Mouse (Mus musculus) heart, embryonic 14.5 days (tissue): ENCODE data around the gene Pkn3. TPM values are rescaled to one million over a fixed set of nuclear protein-coding genes. Genes with fewer than 3 reads are reported as not detected.
A peak's percentile ranks its signal among the peaks of the same experiment; 100 is the strongest.
"Not testable (repeated sequence)": the region's sequence is repeated elsewhere in the genome, so short reads cannot be mapped to it uniquely, and the experiment has no call there.

Experiments
- ATAC-seq: fragments of 200-750 bp; cut with Nextera tagmentation; 2 replicates; pipeline ENCODE4 v1.8.0; 2017; ENCODE audit warnings: low read depth, moderate TSS enrichment; ENCODE audit not compliant: insufficient number of reproducible peaks, insufficient read depth, low FRiP score
- H3K27ac ChIP-seq, 2 experiments: fragments of 200-500 bp in 1 of 2; fragments of 300-500 bp in 1 of 2; sonication (generic) in 1 of 2; replicated peaks in 1 of 2; 2 replicates each; pipeline ENCODE4 v1.5.1; 2012 to 2014; ENCODE audit warnings: low read depth in 2 of 2, low read length in 2 of 2, control low read depth in 1 of 2, mild to moderate bottlenecking in 1 of 2, mixed read lengths in 1 of 2; ENCODE audit not compliant: control insufficient read depth in 1 of 2, insufficient read depth in 1 of 2
- H3K27me3 ChIP-seq: fragments of 300-500 bp; sonication (generic); 2 replicates; pipeline ENCODE4 v1.6.1; 2014; ENCODE audit warnings: mild to moderate bottlenecking, low read length, control low read depth; ENCODE audit not compliant: control insufficient read depth, insufficient read depth
- H3K36me3 ChIP-seq: fragments of 300-500 bp; sonication (generic); 2 replicates; pipeline ENCODE4 v1.6.1; 2014; ENCODE audit warnings: mild to moderate bottlenecking, control low read depth, low read length, mixed read lengths; ENCODE audit not compliant: control insufficient read depth, insufficient read depth
- H3K4me1 ChIP-seq, 2 experiments: fragments of 200-500 bp in 1 of 2; fragments of 300-500 bp in 1 of 2; sonication (generic) in 1 of 2; 2 replicates each; pipeline ENCODE4 v1.6.1; 2012 to 2014; ENCODE audit warnings: low read length in 2 of 2, control low read depth in 1 of 2, mixed read lengths in 1 of 2; ENCODE audit not compliant: control insufficient read depth in 2 of 2, insufficient read depth in 2 of 2
- H3K4me2 ChIP-seq: fragments of 300-500 bp; sonication (generic); 2 replicates; pipeline ENCODE4 v1.6.1; 2014; ENCODE audit warnings: mild to moderate bottlenecking, low read length
- H3K4me3 ChIP-seq, 2 experiments: fragments of 200-500 bp in 1 of 2; fragments of 300-500 bp in 1 of 2; sonication (generic) in 1 of 2; 2 replicates each; pipeline ENCODE4 v1.5.1; 2012 to 2014; ENCODE audit warnings: low read length in 2 of 2, mild to moderate bottlenecking in 2 of 2, control low read depth in 1 of 2, low read depth in 1 of 2, moderate library complexity in 1 of 2; ENCODE audit not compliant: control insufficient read depth in 1 of 2, insufficient read depth in 1 of 2
- H3K9ac ChIP-seq: fragments of 300-500 bp; sonication (generic); 2 replicates; pipeline ENCODE4 v1.6.1; 2014; ENCODE audit warnings: mild to moderate bottlenecking, low read length
- H3K9me3 ChIP-seq: fragments of 300-500 bp; sonication (generic); 2 replicates; pipeline ENCODE4 v1.6.1; 2016; ENCODE audit warnings: low read length, control low read depth; ENCODE audit not compliant: control insufficient read depth
- WGBS: fragments of 180-500 bp; shearing (Covaris S2); extraction: QIAGEN DNeasy Blood & Tissue Kit; methylation state at CpG from one replicate; pipeline ENCODE4 v1.1.7; 2014; 5-methylcytosine and 5-hydroxymethylcytosine counted together
- polyA plus RNA-seq: library from polyadenylated mRNA; unstranded; fragments of >200 nt; fragmentation: Nextera tagmentation; extraction: Ambion mirVana; gene quantifications from 2 replicates; pipeline ENCODE4 v1.2.1, GENCODE M21; 2014

Gene Pkn3
- polyA plus RNA-seq, 1 experiment from 2014 or later: 10.0 TPM

GRCm38 (mm10) chr2:30123729-30124471 lies 46.4 kb downstream of the Pkn3 start:
- Histone ChIP-seq H3K27ac (peak overlapping the region; percentile 9 to 89; a peak in 3 of 4 replicates), H3K4me1 (peaks cover 6 to 12% of the 10 kb centered on the region in 2 experiments; a peak in 3 of 4 replicates), H3K4me2 (peak overlapping the region; percentile 90), H3K9ac (peak overlapping the region; percentile 94), H3K9me3 (no peaks in the 10 kb centered on the region), H3K4me3 (peak overlapping the region; percentile 77 to 86), H3K36me3 (no peaks in the 10 kb centered on the region; the same call in 1 of the 2 replicates), H3K27me3 (no peaks in the 10 kb centered on the region)
- WGBS: 2% methylated on average over 44 of the region's 44 CpGs
- ATAC-seq: peak; percentile 60; the same call in 1 of the 2 replicates

DNA sequence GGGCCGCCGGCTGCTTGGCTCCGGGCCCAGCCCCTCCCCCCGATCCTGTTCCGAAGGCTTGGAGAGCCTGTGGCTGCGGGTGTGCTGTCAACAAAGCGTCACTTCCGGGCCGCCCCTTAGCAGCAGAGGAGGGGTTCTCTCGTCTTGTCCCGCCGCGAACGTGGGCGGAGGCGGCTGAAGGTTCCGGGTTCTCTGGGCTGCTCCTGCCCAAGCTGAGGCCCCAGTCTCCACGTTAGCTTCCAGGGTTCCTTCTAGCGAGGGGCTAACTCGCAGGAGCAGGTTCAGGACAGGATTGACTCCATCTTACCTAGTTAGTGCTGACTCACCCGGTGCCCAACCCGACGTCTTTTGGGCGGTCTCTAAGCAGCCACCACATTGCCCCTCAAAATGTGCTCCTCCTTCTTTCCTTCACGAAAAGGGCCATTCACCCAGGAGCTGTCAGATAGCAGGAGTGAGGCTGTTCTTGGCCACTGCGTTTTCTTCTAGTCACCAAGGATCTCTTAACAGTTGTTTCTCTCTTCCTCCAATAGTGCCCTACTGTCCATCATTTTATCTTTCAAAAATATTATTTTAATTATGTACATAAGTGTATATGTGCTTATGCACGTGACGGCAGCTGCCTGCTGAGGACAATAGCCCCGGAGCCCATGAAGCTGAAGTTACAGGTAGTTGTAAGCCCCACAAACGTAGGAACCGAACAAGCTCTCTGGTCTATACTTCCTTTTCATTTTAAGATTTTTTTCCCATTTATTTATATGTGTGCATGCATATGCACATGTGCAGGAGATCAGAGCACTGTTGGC lies 47.2 kb downstream of the Pkn3 start, which contains the start of gene Zer1:
Gene Zer1 (minus strand): TSS at position 114 of the 803 bp plus-strand sequence.
- Histone ChIP-seq H3K4me2 (peak within 1 kb of the TSS; percentile 90), H3K9ac (peak within 1 kb of the TSS; percentile 94), H3K4me1 (peaks cover 6 to 12% of the 10 kb centered on the region in 2 experiments; a peak in 3 of 4 replicates), H3K27ac (peak within 1 kb of the TSS; percentile 88 to 89), H3K9me3 (no peaks in the 10 kb centered on the region), H3K36me3 (no peaks in the 10 kb centered on the region; the same call in 1 of the 2 replicates), H3K27me3 (no peaks in the 10 kb centered on the region), H3K4me3 (peak within 1 kb of the TSS; percentile 77 to 86)
- ATAC-seq: peak; percentile 94
- WGBS: 10% methylated on average over 31 of the region's 31 CpGs

DNA sequence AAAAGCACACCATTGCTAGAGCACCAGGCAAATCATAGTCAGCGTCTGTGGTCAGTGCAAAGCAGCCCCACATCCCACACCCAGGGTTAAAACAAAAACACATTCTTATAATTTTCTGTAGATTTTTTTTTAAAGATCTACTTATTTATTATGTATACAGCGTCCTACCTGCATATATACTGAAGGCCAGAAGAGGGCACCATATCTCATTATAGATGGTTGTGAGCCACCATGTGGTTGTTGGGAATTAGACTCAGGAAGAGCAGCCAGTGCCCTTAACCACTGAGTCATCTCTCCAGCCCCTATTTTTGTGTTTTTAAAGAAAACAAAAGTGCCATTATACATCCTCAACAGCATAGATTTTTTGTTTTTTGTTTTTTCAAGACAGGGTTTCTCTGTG lies 51.3 kb downstream of the Pkn3 start:
- peaks cover 9 to 14% of the 10 kb centered on the region in 2 experiments for H3K4me1 ChIP-seq
- WGBS: 25% methylated on average over 2 of the region's 2 CpGs
- ATAC-seq: no peak
- H3K36me3 ChIP-seq: no peaks in the 10 kb centered on the region
- H3K9me3 ChIP-seq: no peaks in the 10 kb centered on the region
- H3K9ac ChIP-seq: no peak overlapping the region
- H3K4me3 ChIP-seq: no peak overlapping the region
- H3K27ac ChIP-seq: no peak overlapping the region
- no peaks in the 10 kb centered on the region for H3K27me3 ChIP-seq
- no peak overlapping the region for H3K4me2 ChIP-seq

GRCm38 (mm10) chr2:30130156-30130555 lies 52.7 kb downstream of the Pkn3 start:
- H3K9me3 ChIP-seq: no peaks in the 10 kb centered on the region
- no peak overlapping the region for H3K4me2 ChIP-seq
- WGBS: 86% methylated on average over 4 of the region's 4 CpGs
- H3K27me3 ChIP-seq: no peaks in the 10 kb centered on the region
- no peak overlapping the region for H3K9ac ChIP-seq
- no peak overlapping the region for H3K27ac ChIP-seq
- H3K4me1 ChIP-seq: peaks cover 6 to 19% of the 10 kb centered on the region in 2 experiments
- H3K4me3 ChIP-seq: no peak overlapping the region
- ATAC-seq: no peak
- H3K36me3 ChIP-seq: peaks cover 2% of the 10 kb centered on the region; the same call in 1 of the 2 replicates

DNA sequence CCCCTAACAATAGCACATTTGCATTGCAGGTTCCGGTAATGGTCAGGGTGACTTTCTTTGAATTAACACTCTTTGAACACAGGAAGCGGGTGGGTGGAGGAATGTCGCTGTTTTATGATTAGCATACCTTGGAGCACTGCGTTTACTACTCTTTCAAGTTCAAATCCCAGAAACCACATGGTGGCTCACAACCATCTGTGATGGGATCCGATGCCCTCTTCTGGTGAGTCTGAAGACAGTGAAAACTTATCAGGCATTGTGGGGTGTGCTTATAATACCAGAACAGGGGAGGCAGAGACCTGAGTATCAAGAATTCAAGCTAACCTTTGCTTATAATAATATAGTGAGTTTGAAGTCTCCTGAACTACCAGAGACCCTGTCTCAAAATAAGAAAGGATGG lies 53.8 kb downstream of the Pkn3 start:
- Histone ChIP-seq H3K4me1 (peaks cover 7 to 23% of the 10 kb centered on the region in 2 experiments), H3K36me3 (peaks cover 13% of the 10 kb centered on the region)
- 62% methylated on average over 5 of the region's 5 CpGs for WGBS
- ATAC-seq, H3K9me3 ChIP-seq, H3K27me3 ChIP-seq, H3K27ac ChIP-seq, H3K4me3 ChIP-seq, H3K4me2 ChIP-seq, H3K9ac ChIP-seq: not testable (repeated sequence)

- peak overlapping the region; percentile 87 for H3K9ac ChIP-seq
- no peak for ATAC-seq
- peak overlapping the region; percentile 82 to 93 for H3K4me3 ChIP-seq
- peaks cover 7 to 23% of the 10 kb centered on the region in 2 experiments for H3K4me1 ChIP-seq
- H3K4me2 ChIP-seq: peak overlapping the region; percentile 91
- no peaks in the 10 kb centered on the region for H3K9me3 ChIP-seq
- peaks cover 30% of the 10 kb centered on the region for H3K36me3 ChIP-seq
- H3K27me3 ChIP-seq: no peaks in the 10 kb centered on the region
- WGBS: 18% methylated on average over 16 of the region's 16 CpGs
- H3K27ac ChIP-seq: peak overlapping the region; percentile 83 to 85
Observed at GRCm38 (mm10) chr2:30132801-30133612, 55.5 kb downstream of the Pkn3 start.
